Mouse (Mus musculus) mouse trophoblast stem cell (cell line): ENCODE data around the gene Arl16.

ENCODE experiments used
- in situ Hi-C, 2 experiments: fragments of 300-500 bp; cut with MseI, MboI; formaldehyde crosslinking; loops; 2 replicates in 1 of 2; 3 replicates in 1 of 2; pipeline ENCODE4 v1.15.1; 2025

Gene Arl16

DNA sequence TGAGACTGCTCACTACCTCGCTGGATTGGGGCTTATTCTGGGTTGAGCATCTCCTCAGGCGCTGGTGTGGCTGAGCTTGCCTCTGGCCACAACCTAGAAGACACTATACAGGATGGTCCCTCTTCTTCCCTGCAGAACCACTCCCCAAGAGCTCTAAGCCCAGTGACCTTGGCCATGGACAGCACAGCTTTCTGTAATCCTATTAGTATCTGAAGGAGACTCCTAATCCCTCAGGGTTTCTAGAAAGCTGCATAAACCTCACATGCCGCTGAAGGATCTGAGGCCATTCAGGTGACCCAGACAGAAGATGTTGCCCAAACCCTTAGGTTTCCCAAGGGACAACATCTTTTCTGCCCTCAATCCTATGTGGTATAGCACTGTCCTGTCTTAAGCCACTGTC lies 15.2 kb downstream of the Arl16 start:
- in situ Hi-C loops, result no loop called here

GRCm38 (mm10) chr11:120447179-120447578 lies 20.2 kb downstream of the Arl16 start:
- in situ Hi-C loops, result no loop called here

GRCm38 (mm10) chr11:120445475-120445874 lies 21.9 kb downstream of the Arl16 start:
- in situ Hi-C loops, result no loop called here

DNA sequence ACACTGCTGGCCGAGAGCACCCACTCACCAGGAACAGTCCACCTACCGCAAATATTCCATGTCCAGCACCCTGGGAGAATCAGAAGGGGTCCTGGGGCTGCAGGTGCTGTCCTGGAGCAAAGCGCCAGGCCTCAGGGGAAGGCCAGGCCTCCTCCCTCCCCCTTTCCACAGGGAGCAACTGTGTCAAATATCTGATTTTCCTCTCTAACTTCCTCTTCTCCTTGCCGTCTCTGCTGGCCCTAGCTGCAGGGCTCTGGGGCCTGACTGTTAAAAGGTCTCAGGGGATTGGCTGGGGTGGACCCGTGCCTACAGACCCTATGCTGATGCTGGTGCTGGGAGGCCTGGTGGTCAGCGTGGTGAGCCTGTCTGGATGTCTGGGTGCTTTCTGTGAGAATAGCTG lies 23.3 kb downstream of the Arl16 start:
- in situ Hi-C loops, result no loop called here

DNA sequence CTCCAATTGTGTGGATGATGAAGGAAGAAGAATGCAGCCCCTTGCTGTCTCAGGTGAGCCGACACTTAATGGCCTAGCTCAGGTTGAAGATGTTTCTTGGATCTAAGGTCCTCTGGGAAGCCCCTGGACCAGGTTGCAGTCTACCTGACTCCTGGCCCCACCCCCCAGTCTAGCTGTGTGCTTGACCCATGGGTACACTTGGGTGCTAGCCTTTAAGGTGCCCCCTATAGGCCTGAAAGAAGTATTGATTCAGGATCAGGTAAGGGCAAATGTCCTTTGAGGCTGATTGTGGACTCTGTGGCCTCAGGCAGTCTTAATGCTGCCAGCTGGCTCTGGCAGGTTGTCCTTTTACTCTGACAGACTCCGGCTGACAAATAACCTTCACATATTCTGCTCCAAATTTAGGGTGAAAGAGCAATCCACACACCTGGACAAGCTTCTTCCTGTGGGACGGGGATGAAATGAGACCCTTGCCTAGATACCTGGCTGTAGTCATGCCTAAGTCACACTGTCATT lies 24.6 kb downstream of the Arl16 start:
- in situ Hi-C loops, result no loop called here

DNA sequence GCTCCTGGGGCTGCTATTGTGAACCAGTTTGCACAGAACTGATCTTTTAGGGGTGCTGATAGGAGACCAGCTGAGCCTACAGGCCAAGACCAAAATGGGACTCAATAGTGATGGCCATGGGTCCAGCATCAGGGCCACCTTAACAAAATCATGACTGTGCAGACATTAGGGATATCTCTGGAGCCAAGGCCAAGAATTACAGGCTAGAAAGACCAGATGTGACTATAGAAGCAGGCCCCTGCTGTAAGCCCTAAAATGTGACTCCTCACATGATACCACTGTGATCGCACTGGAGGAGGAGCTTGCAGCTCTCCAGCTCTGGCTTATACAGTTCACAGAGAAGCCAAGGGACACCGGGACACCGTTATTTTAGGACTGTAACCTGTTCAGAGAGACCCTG lies 25.1 kb downstream of the Arl16 start, which contains the start of gene Tspan10:
Gene Tspan10, plus strand, starts transcription at position 301 of the 400 bp plus-strand sequence.
- in situ Hi-C loops, result no loop called here

DNA sequence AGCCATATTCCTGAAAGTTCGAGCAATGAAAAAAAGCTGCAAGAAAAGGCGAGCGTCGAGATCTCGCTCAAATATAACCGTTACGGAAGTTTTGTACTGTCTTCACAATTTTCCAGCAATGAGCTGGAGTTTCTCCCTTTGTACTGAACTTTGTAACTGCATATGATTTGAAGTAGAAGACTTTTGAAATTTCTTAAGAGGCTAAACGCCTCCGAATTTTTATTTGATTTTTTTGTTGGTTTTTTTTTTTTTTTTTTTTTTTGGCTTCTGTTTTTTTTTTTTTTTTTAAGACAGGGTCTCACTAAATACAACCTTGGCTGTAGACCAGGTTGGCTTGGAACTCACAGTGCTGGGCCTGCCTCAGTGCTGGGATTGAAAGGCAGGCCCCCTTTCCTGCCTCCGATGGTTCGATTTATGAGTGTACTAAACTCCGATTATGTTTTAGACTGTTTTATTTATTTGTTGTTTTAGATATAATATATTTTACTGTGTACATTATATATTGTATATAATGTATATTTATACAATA lies 29.5 kb downstream of the Arl16 start:
- in situ Hi-C loops, result no loop called here

DNA sequence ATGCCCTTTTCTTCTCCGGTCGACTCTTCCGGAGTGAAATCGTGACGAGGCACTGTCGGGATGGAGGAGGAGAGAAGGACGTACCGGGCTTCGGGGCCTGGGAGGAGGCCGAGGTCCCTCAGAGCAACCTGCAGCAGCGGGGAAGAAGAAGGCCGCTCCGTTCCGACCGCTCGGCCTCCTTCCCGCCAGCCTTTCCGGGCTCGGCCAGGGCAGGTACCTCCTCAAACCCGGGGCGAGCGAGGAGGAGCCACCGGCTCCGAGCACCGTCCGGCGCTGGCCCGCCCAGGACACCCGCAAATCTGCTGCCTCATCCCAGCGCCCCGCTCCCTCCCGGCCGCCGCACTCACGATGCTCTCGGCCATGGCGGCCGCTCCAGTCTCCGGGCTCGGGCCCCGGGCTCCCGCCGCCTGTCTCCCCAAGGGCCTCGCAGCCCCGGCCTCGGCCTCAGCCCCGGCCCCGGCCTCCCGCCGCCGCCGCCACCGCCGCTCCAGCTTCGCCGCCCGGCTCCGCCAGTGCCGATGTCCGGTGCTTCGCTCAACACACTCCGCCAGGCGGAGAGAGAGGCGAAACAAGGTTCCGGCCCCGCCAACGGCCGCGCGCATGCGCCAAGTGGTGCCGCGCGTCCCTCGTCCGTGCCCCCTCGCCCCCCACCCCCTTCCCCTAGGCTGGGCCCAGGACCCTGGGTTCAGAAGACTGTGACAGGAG lies 30.1 kb downstream of the Arl16 start, which contains the start of gene Nploc4:
Gene Nploc4, minus strand, starts transcription at position 557 of the 705 bp plus-strand sequence.
- in situ Hi-C loops, result no loop called here

DNA sequence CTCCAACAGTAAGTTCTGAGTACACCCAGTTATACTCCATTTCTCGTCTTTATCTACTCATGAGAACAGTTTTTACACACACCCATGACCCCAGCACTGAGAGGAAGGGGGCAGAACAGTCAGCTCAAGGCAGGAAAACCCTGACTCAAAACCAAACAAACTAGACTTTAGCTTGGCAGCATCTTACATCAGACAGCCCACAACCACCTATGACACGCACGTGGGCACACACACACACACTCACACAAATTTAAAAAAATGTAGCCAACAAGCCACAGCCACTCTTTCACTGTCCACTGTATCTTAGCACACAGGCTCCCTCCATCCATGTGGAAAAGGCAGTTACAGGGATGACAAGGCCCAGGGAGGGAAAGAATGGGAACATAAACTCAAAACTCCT lies 40.7 kb downstream of the Arl16 start:
- in situ Hi-C loops, result no loop called here

DNA sequence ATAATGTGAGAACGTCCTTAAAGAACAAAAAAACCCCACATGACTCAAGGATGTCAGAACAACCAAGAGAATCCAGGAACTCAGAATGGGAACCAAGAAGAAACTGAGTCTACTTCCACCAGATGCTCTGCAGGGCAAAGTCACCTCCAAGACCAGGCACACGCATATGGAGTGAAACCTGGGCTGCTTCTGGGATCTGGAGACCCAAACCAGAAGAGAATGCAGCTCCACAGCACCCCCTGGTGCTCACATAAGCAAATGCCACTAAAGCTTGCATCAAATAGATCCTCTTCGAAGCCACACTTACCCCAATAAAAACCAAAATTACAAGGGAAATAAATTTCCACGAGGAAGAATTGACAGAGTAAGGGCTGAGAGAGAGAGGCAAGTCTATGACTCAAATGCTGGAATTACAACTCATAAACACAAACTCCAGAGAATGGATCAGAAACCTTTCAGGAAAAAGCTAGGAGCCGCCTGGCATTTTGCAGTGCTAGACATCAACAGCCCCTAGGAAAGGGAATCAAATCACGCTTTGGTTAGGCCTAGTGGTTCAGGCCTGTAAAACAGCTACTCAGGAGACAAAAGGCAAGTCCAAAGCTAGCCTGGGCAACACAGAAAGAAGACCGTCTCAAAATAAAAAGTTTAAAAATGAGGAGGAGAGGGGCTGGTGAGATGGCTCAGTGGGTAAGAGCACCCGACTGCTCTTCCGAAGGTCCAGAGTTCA lies 43.7 kb downstream of the Arl16 start:
- in situ Hi-C loops, result no loop called here

DNA sequence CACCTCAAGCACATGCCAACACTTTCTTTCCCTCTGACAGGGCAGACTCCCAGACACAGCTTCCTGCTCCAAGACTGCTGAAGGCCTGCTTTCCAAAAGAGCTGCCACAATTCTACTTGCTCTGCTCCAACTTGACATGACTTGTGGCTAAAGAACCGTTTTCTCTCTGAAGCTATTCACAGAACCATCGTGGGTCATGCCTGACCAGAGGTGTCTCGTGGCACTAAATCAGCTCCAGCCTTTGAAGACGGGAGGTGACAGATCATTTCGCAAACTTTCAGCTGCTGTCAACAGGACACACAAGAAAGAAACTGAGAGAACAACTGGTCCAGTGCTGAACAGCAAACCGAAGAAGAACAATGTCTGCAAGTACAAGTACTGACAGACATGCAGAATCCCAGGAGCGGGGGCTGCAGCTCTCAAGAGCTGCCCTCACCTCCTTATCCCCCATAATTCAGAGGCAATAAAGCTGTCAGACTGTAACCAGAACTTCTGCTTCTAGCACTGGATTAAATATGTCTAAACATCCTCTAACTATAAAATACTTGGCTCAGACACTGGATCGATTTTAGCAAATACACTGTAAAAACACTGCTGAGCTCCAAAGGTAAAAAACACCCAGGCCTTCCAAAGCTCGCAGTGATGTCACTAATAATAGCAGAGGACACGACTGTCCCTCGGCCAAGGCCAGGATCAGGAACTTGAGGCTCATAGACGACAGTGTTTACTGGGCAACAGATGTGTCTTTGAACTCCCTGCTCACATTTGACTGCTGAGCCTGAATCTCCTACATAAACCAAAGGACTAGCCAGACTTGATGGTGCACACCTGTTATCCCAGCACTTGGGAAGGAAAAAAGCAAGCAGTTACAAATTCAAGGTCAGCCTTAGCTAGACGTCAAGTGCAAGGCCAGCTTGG lies 44.5 kb downstream of the Arl16 start:
- in situ Hi-C loops, result no loop called here

DNA sequence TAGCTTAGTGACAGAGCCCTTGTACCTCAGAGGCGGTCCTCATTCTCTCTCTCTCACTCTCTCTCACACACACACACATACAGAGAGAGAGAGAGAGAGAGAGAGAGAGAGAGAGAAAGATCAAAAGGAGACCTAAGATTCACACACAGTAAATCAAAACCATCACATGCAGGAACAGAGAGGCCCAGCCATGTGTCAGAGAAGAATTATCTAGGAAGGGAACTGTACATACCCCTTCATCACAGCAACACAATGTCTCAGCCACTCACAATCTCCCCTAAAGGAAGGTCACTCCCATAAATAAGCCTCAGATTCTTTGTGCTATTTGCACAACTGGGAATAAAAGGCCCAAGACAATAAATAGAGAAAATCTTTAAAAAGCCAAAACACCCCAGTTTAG lies 48.8 kb downstream of the Arl16 start:
- in situ Hi-C loops, result no loop called here

DNA sequence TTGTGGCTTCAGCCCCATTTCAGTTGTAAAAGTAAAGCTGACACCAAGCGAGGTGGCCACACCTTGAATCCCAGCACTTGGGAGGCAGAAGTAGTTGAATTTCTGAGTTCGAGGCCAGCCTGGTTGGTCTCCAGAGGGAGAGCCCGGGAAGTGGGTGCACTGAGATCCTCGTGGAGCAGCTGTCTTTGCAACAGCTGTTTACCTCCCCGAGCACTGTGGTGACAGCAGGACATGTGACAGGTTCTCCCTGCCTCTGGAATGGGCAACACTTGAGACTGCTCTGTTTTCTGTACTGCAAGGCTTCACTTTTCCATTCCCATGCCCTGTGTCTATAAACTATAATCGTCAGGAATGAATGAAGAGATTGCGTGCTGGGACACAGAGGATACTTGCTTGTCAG lies 49.6 kb downstream of the Arl16 start:
- in situ Hi-C loops, result no loop called here
